Mouse (Mus musculus): ENCODE data around the gene Dynlrb2.
A peak's percentile ranks its signal among the peaks of the same experiment; 100 is the strongest.

The Dynlrb2 gene

GRCm38 (mm10) chr8:116504477-116505120 lies at the start of gene Dynlrb2:
TSS of gene Dynlrb2 (plus strand) at chr8:116504974.
- peak; percentile 98 for DNase-seq

GRCm38 (mm10) chr8:116458569-116458968 lies 46.2 kb upstream of the Dynlrb2 start:
- DNase-seq = peak; percentile 35

- peak; percentile 21 for DNase-seq
Observed at GRCm38 (mm10) chr8:116461472-116461871, 43.3 kb upstream of the Dynlrb2 start.

- DNase-seq = no peak
Observed at GRCm38 (mm10) chr8:116466586-116466985, 38.2 kb upstream of the Dynlrb2 start.

GRCm38 (mm10) chr8:116467027-116467426 lies 37.7 kb upstream of the Dynlrb2 start:
- no peak for DNase-seq

- DNase-seq = no peak
Observed at GRCm38 (mm10) chr8:116477941-116478340, 26.8 kb upstream of the Dynlrb2 start.

GRCm38 (mm10) chr8:116478681-116479080 lies 26.1 kb upstream of the Dynlrb2 start:
- peak; percentile 62 for DNase-seq

- DNase-seq = peak; percentile 75
Observed at GRCm38 (mm10) chr8:116480894-116481293, 23.9 kb upstream of the Dynlrb2 start.

- no peak for DNase-seq
Observed at GRCm38 (mm10) chr8:116482738-116483137, 22.0 kb upstream of the Dynlrb2 start.

GRCm38 (mm10) chr8:116484087-116484486 lies 20.7 kb upstream of the Dynlrb2 start:
- no peak for DNase-seq

GRCm38 (mm10) chr8:116488546-116488945 lies 16.2 kb upstream of the Dynlrb2 start:
- peak; percentile 61 for DNase-seq

GRCm38 (mm10) chr8:116500057-116500809 lies 4.5 kb upstream of the Dynlrb2 start:
- no peak for DNase-seq

GRCm38 (mm10) chr8:116508721-116509120 lies 3.9 kb downstream of the Dynlrb2 start:
- no peak for DNase-seq

GRCm38 (mm10) chr8:116509247-116509646 lies 4.5 kb downstream of the Dynlrb2 start:
- no peak for DNase-seq

GRCm38 (mm10) chr8:116519676-116520075 lies 14.9 kb downstream of the Dynlrb2 start:
- no peak for DNase-seq

- no peak for DNase-seq
Observed at GRCm38 (mm10) chr8:116521208-116521607, 16.4 kb downstream of the Dynlrb2 start.

GRCm38 (mm10) chr8:116521641-116522040 lies 16.9 kb downstream of the Dynlrb2 start:
- no peak for DNase-seq

- DNase-seq = no peak
Observed at GRCm38 (mm10) chr8:116522104-116522767, 17.5 kb downstream of the Dynlrb2 start.

- DNase-seq = no peak
Observed at GRCm38 (mm10) chr8:116524915-116525314, 20.1 kb downstream of the Dynlrb2 start.

GRCm38 (mm10) chr8:116528736-116529135 lies 24.0 kb downstream of the Dynlrb2 start:
- no peak for DNase-seq

GRCm38 (mm10) chr8:116533081-116533480 lies 28.3 kb downstream of the Dynlrb2 start:
- peak; percentile 30 for DNase-seq

GRCm38 (mm10) chr8:116536786-116537185 lies 32.0 kb downstream of the Dynlrb2 start:
- DNase-seq = peak; percentile 25

GRCm38 (mm10) chr8:116538763-116539162 lies 34.0 kb downstream of the Dynlrb2 start:
- DNase-seq = no peak

GRCm38 (mm10) chr8:116540136-116540535 lies 35.4 kb downstream of the Dynlrb2 start:
- no peak for DNase-seq

Data from thymus, postnatal 4 days (tissue).